In the genomic region with DNA sequence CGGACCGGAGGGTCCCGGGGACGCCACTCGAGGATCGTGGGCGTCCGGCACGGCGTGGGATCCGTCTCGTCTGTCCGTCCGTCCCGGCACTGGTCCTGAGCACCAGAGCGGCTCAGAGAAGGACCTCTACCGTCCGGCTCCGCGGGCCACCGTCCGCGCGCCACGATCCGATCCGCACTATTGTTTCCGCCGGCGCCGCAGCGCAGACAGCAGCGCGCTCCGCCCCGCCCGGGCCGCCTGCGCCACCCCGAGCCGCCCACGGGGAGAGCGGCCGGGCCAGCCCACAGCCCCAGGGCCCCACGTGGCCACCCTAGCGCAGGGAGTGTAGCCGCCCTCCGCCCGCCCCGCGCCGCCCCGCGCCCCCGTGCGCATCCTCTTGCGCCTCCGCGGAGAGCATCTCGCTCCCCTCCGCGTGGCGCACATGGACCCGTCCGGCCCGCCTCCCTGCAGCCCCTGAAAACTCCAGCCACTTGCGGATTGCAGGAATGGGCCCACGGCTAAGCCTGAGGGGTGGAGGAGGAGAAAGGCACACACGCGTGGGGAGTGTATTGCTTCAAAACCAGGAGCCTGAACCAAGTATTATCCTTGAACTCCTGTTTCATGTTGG, we compare ENCODE assay signal across 8 mouse cellular contexts. TPM values are rescaled to one million over a fixed set of nuclear protein-coding genes. Genes with fewer than 3 reads are reported as not detected.
DNase-seq lines count a peak whose midpoint lies in the region; ATAC-seq and TF ChIP-seq lines count a peak whose summit lies in the region.

Gene D16Ertd472e (minus strand): TSS at position 231 of the 607 bp plus-strand sequence.

- H3K27ac ChIP-seq in ES-E14 (ENCODE audit: insufficient read depth, low read depth, low read length, poor library complexity, severe bottlenecking) = no peak within 1 kb of the TSS
- peak within 1 kb of the TSS; percentile 82 for H3K27ac ChIP-seq in forebrain, embryonic 16.5 days (ENCODE audit: low read length)
- peak within 1 kb of the TSS; percentile 88 for H3K27ac ChIP-seq in lung, embryonic 15.5 days
- 0 out of 2 replicates have a peak within 1 kb of the TSS, but pooled peaks have one; percentile 17 for H3K27ac ChIP-seq in olfactory bulb, adult 2 months (ENCODE audit: insufficient read depth, low read depth, low read length)

- H3K27me3 ChIP-seq in forebrain, embryonic 16.5 days (replicated peaks; ENCODE audit: control insufficient read depth, insufficient read depth, low read length) = no peaks in the 10 kb centered on the region
- no peaks in the 10 kb centered on the region for H3K27me3 ChIP-seq in lung, embryonic 15.5 days

- no peaks in the 10 kb centered on the region; a peak in 1 of 4 replicates for H3K4me1 ChIP-seq in ES-E14 (ENCODE audit: control insufficient read depth in 2 of 2, insufficient read depth in 2 of 2, low read length in 2 of 2, poor library complexity in 1 of 2)
- H3K4me1 ChIP-seq in forebrain, embryonic 16.5 days (replicated peaks; ENCODE audit: control insufficient read depth, insufficient read depth, low read length) = peaks cover 19% of the 10 kb centered on the region
- peaks cover 16% of the 10 kb centered on the region for H3K4me1 ChIP-seq in lung, embryonic 15.5 days
- no peaks in the 10 kb centered on the region for H3K4me1 ChIP-seq in olfactory bulb, adult 2 months (ENCODE audit: control insufficient read depth, insufficient read depth, low read length)

- peak; percentile 73 for DNase-seq in ES-E14 (ENCODE audit: low read depth, low spot score)
- peak; percentile 24 for DNase-seq in cerebellum, adult 11 months
- DNase-seq in heart, postnatal 36 days = peak; percentile 88 to 90
- peak; percentile 60 to 78 for DNase-seq in layer of hippocampus, adult 8-10 months (ENCODE audit: low spot score in 2 of 2)
- peak; percentile 81 to 82 for DNase-seq in thymus, adult 18-20 months

- peak; percentile 46; the same call in 1 of the 2 replicates for TF ChIP-seq POLR2A in olfactory bulb, adult 2 months (IDR thresholded peaks at IDR 0.05; ENCODE audit: insufficient read depth, low read depth, low read length)

- intact Hi-C loops in heart, postnatal 36 days (cut with DNase I) = loop anchor here (5.0 kb wide), 1 partner anchor 199 kb away; the partner anchor contains the start of gene Btg3

- peak within 1 kb of the TSS; percentile 75 for H3K4me2 ChIP-seq in forebrain, embryonic 16.5 days (ENCODE audit: low read length)
- H3K4me2 ChIP-seq in lung, embryonic 15.5 days = peak within 1 kb of the TSS; percentile 69

- H3K9me3 ChIP-seq in ES-E14 (ENCODE audit: control insufficient read depth, insufficient read depth, low read depth, low read length) = no peaks in the 10 kb centered on the region
- H3K9me3 ChIP-seq in forebrain, embryonic 16.5 days (ENCODE audit: control insufficient read depth, low read length) = no peaks in the 10 kb centered on the region
- H3K9me3 ChIP-seq in lung, embryonic 15.5 days = no peaks in the 10 kb centered on the region

- under 1% methylated on average over 68 of the region's 70 CpGs for WGBS in forebrain, embryonic 16.5 days
- WGBS in lung, embryonic 15.5 days = under 1% methylated on average over 69 of the region's 70 CpGs
- under 1% methylated on average over 70 of the region's 70 CpGs for WGBS in olfactory bulb, adult 2 months

- H3K36me3 ChIP-seq in ES-E14 (ENCODE audit: control insufficient read depth, insufficient read depth, low read length, poor library complexity, severe bottlenecking) = no peaks in the 10 kb centered on the region; the same call in 1 of the 2 replicates
- H3K36me3 ChIP-seq in forebrain, embryonic 16.5 days (ENCODE audit: control insufficient read depth, insufficient read depth) = no peaks in the 10 kb centered on the region
- no peaks in the 10 kb centered on the region for H3K36me3 ChIP-seq in lung, embryonic 15.5 days

- TF ChIP-seq CTCF in olfactory bulb, adult 2 months (IDR thresholded peaks at IDR 0.05; ENCODE audit: insufficient read depth, low read depth, low read length) = no peak

- peak within 1 kb of the TSS; percentile 85 to 94 for H3K4me3 ChIP-seq in ES-E14 (ENCODE audit: insufficient read depth in 1 of 2, low read depth in 1 of 2, low read length in 2 of 2, poor library complexity in 1 of 2, severe bottlenecking in 1 of 2)
- peak within 1 kb of the TSS; percentile 89 for H3K4me3 ChIP-seq in forebrain, embryonic 16.5 days (replicated peaks; ENCODE audit: low read length)
- peak within 1 kb of the TSS; percentile 68 for H3K4me3 ChIP-seq in lung, embryonic 15.5 days
- H3K4me3 ChIP-seq in olfactory bulb, adult 2 months (ENCODE audit: insufficient read depth, low read depth, low read length) = peak within 1 kb of the TSS; percentile 70

- in situ Hi-C loops in ES-E14 (cut with MboI; ENCODE audit: low sequenced_read_pairs in 2 of 2, unreplicated experiment in 2 of 2) = no loop called here

- peak; percentile 97 for ATAC-seq in forebrain, embryonic 16.5 days
- peak; percentile 99 for ATAC-seq in lung, embryonic 15.5 days (ENCODE audit: borderline replicate concordance, extremely low read depth, low FRiP score, low TSS enrichment)

- H3K9ac ChIP-seq in ES-E14 (ENCODE audit: insufficient read depth, low read depth, low read length, poor library complexity, severe bottlenecking) = peak within 1 kb of the TSS; percentile 94
- peak within 1 kb of the TSS; percentile 90 for H3K9ac ChIP-seq in forebrain, embryonic 16.5 days (replicated peaks; ENCODE audit: low read depth, low read length)
- H3K9ac ChIP-seq in lung, embryonic 15.5 days = peak within 1 kb of the TSS; percentile 73

TF ChIP-seq in ES-E14, 5 proteins besides CTCF, POLR2A, EP300 and RAD21:
- TF ChIP-seq CHD2 (IDR thresholded peaks at IDR 0.05; ENCODE audit: low read depth, low read length) = no peak
- 0 out of 2 replicates have a peak, but pooled peaks have one; percentile 21 for TF ChIP-seq HCFC1 (IDR thresholded peaks at IDR 0.05; ENCODE audit: borderline replicate concordance, insufficient read depth, low read length)
- no peak for TF ChIP-seq MAFK (IDR thresholded peaks at IDR 0.05; ENCODE audit: insufficient read depth, low read depth, low read length)

RNA-seq across cellular contexts. Expression of gene D16Ertd472e, which starts in this region (rescaled TPM):
- total RNA-seq in ES-E14 (2012; rRNA removed) = 23.7 and 24.6 TPM in 2 replicates
- polyA plus RNA-seq in forebrain, embryonic 16.5 days (2015; fragmentation: Nextera tagmentation; extraction: Ambion mirVana) = 10.3 and 11.3 TPM in 2 replicates
- 1 to 10 TPM; 4.9 to 5.5 TPM for total RNA-seq in heart, postnatal 36 days (2021)
- total RNA-seq in layer of hippocampus, adult 8-10 months (2022) = 10 to 100 TPM; 13.8 to 15.1 (median 13.9) TPM
- polyA plus RNA-seq in lung, embryonic 15.5 days (2015; fragmentation: Nextera tagmentation; extraction: Ambion mirVana) = 15.6 and 17.2 TPM in 2 replicates
- polyA plus RNA-seq in olfactory bulb, adult 2 months (2012; ENCODE audit: insufficient read depth, insufficient read length, low replicate concordance, missing spikeins) = not detected in 2 replicates

Comparison
In these comparisons a context has a peak if more than half of its experiments do, and no peak if none do; other contexts are left out.
1. DNase-seq: peak in every context shown above with its lines; median percentile 89 in heart, postnatal 36 days; 82 in thymus, adult 18-20 months; 73 in ES-E14; 69 in layer of hippocampus, adult 8-10 months; 24 in cerebellum, adult 11 months.